Mouse (Mus musculus): ENCODE results near the gene Ehhadh. TPM values are rescaled to one million over a fixed set of nuclear protein-coding genes. Genes with fewer than 3 reads are reported as not detected.
A peak's percentile ranks its signal among the peaks of the same experiment; 100 is the strongest.
"Not testable (repeated sequence)": the region's sequence is repeated elsewhere in the genome, so short reads cannot be mapped to it uniquely, and the experiment has no call there.

The Ehhadh gene
- total RNA-seq, 4 experiments from 2014 or later: 10.1 to 28.7 (median 22.6) TPM

DNA sequence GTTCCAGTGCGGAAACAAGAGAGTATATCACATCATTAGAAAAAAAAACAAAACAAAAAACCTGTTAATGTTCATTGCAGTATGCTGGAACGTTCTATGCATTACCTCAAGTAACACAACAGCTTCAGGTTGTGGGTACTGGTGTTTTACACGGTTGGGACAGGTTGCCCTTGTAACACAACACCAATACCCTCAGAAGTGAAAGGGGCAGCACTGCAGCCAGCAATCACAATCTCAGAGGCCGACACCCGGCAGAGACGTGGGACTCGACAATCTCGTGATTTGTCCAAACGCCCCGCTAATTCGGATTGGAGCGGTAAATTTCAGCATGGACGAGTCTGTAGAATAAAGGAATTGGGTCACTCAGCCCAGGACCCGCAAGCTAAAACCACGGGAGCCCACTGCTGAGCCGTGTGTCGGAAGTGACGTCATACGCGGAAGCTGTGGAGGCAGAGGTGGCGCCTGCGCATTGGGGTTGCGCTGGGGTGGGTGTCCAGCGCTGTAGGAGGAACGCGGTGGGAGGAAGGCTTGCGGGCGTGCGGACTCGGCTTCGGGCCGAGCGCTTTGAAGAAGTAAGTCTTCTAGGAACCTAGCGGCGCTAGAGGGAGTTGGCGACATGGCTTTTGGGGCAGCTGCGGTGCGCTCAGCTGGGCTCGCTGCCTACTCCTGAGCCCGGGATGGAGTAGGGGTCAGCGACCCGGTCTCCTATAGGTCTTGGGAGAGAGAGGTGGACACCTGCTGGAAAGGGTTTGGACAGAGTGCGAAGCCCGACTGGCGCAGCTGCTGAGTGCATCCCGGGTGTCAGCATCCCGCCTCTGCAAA, 6.5 kb upstream of the Ehhadh start, which contains the start of gene Map3k13:
Gene Map3k13, plus strand, starts transcription at position 472 of the 822 bp plus-strand sequence.
- DNase-seq: peak; percentile 90

DNA sequence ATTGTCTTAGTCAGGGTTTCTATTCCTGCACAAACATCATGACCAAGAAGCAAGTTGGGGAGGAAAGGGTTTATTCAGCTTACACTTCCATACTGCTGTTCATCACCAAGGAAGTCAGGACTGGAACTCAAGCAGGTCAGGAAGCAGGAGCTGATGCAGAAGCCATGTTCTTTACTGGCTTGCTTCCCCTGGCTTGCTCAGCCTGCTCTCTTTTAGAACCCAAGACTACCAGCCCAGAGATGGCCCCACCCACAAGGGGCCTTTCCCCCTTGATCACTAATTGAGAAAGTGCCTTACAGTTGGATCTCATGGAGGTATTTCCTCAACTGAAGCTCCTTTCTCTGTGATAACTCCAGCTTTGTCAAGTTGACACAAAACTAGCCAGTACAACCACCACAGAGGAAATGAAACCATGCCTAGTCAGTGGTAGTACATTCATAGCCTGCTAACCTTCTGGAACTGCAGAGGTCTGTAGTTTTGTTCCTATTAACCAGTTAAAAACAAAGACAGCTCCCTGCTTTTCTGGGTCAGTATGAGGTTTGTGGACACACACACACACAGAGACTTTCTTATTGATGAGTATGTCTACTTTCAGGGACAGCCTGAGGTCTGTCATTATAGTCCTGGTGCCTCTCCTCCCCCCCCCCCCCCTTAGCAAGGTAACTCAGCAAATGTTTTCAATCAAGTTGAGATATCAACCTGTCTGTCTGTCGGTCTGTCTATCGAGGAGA, 5.6 kb upstream of the Ehhadh start:
- DNase-seq: not testable (repeated sequence)

DNA sequence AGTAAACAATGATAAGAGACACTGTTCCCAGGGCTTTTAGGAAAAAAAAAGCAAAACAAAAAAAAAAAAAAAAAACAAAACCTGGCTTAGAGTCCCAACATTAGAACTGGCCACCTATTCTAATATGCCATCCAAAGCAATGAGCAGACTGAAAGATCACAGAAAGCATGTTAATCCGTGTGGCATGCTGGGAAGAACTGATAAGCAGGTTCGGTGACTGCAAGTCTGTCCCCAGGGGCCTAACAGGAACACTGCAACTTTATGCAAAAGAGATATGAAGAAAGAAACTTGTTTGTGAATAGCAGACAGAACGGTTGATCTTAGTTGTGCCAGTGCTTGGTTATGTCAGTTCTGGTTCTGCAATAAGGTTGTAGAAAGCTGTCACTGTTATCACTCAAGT, 4.2 kb upstream of the Ehhadh start:
- DNase-seq: no peak

DNA sequence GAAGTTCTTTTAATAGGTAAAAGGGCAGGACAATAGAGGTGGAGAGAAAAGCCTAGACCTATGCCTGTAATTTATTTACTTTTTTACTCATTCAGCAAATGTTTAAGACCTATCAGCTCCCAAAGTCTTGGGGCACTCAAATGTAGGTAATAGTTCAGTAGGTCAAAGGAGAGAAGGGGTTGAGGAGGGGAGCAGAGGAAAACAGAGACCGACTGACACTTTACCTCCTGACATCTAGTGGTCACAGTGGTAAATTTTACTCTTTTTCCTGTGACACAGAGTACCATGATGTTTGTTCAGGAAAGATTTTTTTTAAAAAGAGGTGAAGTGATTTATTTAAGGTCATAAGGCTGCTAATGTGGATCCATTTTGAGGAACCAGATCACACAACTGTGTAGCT, 2.9 kb upstream of the Ehhadh start:
- no peak for DNase-seq

DNA sequence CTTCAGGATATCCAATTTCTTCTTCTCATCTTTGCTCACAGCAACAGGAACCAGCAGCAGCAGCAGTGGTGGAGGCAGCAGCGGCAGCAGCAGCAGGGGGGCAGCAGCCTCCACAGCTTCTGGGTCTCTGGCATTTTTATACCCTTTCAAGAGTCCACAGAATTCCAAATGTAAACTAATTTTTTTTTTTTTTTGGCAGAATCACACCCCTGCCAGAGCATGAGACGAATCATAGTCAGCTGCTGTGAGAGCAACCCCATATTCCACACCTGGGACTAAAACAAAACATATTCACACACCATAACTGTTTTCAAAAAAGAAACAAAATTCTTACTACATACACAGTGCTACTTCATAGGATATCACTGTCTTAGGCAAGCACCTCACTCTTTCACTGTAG, 1.6 kb upstream of the Ehhadh start:
- DNase-seq: no peak

DNA sequence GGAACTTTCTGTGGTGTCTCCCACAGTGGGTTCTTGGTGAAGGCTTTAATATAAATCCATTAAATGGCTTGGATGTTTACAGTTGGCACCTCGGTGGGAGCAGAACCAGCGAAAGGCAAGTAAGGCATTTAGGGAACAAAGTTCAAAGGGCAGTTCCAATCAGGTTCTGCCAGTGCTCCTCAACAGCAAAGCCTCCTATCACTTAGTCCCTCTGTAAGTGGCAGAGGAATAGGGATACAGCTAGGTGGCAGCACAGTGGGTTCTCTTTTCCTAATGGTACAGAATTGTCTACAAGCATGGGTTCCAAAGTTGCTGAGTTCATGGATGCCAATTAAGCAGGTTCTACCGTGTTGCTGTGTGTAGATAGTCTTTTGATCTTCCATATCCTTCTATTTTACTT, 974 bp upstream of the Ehhadh start:
- DNase-seq: no peak

DNA sequence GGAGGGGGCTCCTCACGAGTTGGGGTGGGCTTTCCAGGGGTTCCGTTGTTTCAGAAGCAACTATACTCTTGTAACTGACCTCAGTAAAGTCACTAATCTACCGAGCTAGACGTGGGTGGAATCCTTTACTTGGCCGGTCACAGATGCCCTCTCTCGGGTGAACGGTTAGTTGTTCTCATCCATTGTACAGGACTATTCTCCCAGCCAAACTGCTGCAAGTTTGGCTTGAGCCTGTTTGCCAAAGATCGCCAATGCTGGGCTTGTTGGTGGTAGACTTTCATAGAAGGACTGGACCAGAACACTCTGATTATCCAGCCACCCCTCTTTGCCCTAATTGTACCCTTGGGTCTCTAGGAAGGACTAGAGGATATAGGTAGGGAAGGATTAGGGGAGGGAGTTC, 1.3 kb downstream of the Ehhadh start:
- no peak for DNase-seq

DNA sequence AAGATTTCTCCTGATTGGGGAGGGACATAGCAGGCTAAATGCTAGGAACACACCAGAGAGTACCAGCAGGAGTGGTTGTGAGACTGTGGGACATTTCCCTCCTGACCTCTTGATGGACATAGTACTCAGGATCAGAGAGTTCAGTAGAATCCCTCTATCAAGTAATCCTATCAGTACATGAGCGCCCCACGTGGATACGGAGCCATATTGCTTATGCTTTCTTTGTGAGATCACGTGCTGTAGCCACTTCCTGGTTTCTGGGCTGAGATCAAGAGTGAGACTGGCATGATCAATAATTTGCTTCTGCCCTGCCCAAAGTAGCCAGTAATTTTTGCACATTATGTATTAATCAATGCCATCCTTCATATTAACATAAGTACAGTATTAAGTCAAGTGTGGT, 2.6 kb downstream of the Ehhadh start:
- DNase-seq: no peak

DNA sequence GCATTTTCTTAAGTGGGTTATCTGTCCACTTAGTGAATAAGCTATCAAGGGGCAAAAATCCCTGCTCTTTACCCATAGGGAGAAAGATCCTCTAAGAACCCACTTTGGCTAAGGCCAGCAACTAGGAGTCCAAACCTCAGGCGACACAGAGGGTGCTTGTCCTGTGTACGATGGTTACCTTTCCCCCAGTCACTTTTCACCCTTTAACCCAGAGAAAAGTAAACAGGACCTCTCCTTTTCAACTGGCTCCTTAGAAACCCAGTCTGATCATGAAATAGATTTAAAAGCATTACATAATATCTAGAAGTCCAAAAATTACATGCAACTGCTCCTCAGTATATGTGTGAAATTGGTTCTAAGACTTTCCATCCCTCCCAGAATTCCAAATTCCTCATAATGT, 4.8 kb downstream of the Ehhadh start:
- DNase-seq: no peak

DNA sequence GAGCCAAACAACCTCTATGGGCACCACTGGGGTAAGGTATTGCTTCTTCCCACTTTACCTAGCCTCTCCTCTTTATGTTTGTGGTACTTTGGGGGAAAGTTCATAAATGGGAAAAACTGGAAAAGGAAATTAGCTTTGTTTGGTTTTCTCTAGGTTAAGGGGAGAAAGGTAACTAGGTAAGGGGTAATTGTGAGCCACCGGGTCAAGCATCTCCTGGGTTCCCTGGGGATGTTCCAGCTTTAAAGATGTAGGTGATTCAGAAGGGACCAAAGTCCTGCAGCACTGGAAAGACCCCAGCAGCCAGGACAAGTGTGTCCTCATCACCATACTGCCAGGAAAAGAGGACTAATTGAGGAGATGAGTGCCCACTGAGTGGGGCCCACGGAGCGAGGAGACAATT, 5.7 kb downstream of the Ehhadh start:
- DNase-seq: no peak

DNA sequence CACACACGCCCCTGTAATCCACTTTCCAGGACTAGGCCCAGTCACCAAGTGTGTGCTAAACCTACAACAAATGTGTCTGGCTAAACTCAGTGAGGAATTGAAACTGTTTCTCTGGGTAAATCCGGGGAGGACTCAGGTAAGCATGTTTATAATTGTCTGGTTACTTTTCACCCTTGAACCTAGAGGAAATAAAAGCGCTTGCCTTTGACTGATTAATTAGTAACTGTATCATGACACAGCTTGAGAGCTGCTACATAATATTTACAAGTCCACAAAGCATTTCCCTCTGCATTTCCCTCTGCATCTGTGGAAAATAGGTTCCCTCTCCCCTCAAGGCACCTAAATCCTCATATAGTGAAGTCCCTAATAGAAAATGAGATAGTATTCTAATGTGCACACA, 6.3 kb downstream of the Ehhadh start:
- DNase-seq: no peak

DNA sequence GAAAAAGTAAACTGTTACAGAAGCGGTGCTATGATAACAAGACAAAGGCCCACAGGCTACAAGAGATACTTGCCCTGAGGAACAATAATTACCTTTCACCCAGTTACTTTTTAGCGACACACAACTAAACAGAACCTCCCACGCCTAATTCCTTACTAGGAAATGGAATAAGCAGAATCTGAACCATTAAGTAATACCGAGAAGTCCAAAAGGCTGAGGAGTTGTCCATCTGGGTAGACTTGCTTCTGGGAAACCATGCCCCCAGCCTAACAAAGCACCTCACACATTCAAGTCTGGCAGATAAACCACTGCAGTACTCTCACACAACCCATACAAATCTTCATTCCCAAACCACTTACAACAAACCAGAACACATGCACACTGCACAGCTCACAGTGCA, 8.5 kb downstream of the Ehhadh start:
- no peak for DNase-seq

DNA sequence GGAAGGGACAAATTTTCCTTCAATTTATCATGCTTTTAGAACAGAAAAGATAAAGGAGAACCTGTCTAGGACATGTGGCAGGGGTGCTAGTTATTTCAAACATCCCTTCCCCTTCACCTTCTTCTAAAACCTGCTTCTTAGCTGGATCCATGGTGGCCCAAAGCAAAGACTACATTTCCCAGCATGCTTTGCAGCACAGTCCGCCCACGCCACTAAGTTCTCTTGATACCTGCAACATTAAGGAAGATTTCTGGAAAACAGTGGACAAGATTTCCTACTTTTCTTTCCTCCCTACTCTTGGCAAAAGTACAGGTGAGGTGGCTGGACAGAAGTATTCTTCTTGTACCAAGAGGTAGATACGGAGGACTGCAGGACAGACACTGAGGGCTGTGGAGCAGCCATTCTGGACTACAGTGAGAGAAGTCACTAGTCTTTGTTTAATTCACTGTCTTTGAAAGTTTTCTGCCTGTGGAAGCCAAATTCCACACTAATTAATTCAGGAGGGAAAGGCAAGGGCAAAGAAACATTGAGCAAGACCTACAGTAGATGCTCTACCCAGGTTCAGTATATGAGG, 9.2 kb downstream of the Ehhadh start:
- no peak for DNase-seq

DNA sequence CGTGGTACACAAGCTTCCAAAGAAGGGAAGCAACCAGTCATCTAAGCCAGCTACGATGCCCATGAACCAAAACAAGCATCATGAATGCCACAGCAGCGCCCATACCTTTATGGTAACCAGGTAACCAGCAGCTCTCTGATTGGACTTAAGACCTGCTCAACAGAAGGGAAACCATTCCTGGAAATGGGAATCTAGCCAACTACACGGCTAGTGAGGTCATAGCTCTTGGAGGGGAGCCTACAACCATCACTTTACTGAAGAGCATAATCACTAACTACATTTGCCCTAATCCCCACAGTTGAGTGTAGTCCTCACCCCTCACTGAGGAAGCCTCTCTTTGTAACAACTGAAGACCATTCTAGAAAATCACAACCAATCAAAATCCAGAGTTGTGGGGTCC, 12.9 kb downstream of the Ehhadh start:
- no peak for DNase-seq

DNA sequence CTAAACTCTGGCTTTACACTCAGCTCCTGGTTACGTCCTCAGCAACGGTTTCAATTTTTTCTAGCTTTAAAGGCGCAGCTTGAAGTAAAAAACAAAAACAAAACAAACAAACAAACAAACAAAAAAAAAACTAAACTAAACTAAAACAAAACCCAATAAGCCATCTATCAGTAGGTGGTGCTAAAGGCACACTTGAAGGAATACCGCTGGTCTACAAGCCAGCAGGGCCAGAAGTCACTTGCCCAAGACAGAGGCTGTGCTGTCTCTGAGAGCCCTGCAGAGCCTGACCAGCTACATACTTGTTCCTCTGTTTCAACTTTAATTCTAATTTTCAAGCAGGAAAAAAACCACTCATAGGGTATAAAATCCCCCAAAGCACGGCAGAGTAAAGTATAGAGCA, 17.9 kb downstream of the Ehhadh start:
- DNase-seq: no peak

DNA sequence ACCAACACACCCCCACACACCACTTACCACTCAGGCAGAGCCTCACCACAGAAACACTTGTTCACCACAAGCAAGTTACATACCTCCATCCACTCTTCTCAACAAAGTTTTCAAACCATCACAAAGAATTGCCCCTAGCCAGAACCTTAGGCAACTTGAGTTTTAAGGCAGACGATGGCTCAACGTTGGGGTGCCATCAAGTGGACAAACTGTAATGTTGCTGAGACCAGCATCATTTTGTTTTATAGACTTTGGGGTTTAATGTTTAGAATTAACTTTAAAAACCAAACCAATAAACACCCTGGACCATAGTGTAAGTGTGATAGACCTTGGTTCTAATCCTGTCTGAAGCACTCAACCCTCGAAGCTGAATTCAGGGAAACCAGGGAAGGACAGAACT, 19.4 kb downstream of the Ehhadh start:
- no peak for DNase-seq

DNA sequence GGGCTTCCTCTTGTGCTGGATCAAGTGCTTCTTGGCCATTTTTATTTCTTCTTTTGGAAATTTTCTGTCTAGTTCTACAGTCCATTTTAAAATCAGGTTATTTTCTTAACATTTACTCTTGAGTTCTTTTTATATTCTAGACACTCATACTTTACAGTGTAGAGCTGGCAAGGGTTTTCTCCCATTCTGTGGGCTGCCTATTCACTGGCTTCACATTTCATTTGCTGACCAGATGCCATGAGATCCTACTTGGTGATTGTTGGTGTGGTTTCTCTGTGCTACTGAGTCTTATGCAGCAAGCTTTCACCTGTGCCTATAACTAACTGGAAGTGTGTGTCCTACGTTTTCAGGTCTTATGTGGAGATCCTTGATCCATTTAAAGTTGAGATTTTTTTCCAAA, 29.2 kb downstream of the Ehhadh start:
- no peak for DNase-seq

DNA sequence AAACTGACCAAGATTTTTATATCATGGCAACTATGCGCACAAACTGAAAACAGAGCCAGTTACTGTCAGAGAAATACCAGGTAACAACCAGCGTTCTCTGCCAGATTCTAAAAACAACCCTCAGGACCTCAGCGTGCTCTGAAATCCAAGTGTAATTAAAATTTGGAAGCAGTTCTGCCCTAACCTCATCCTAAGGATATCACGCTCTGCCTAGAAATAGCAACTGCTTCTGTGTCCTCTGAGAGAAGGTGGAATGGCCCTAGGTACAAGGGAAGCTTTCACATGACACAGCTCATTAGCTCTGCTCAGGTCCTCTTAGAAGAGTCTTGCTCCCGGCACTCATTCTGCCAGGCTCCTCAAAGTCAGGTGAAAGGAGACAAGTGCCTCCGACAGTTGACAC, 44.2 kb downstream of the Ehhadh start:
- DNase-seq: no peak

DNA sequence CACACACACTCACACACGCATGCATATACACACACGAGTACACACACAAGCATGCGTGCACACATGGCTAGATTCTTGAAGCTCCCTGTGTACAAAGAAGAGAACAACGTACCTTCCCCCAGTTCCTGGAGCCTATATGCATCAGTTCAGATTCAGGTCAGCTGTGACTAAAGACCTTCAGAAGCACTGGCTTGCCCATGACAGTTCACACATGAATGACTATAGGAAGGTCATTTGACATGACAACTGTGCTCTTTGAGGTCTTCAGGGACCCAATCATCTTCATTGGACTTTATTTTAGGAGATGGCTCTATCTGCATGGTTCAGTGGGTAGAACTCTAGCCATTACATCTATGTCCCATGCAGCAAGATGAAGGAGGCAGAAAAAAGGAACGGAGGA, 44.7 kb downstream of the Ehhadh start:
- DNase-seq: no peak

DNA sequence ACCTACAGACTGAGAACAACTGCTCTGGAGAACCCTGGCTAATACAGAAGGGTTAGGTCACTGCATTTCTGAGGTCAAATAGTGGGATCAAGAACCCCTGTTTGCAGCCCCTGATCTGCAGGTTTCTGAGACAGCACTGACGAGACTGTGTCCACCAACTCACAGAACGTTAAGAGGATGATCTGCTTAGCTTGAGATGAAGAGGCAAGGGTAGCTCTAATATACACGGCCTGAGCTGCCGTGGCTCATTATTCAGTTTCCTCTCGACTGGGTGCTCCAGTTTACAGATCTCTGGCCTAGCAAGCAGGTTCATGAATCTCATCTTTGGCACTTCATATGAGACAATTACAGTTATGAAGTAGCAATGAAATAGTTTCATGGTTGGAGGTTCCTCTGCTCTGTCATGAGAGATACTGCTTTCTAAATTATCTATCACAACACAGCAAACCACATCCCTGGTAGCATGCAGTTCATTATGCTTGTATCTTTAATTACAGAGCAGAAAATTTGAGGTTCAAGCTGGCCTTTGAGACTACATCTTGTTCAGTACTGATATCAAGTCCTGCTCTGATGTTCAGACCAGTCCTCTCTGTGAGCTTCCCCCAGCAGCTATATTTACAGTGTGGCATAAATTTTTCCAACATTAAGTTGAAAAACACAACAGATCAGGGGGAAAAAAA, 45.3 kb downstream of the Ehhadh start:
- DNase-seq: no peak

DNA sequence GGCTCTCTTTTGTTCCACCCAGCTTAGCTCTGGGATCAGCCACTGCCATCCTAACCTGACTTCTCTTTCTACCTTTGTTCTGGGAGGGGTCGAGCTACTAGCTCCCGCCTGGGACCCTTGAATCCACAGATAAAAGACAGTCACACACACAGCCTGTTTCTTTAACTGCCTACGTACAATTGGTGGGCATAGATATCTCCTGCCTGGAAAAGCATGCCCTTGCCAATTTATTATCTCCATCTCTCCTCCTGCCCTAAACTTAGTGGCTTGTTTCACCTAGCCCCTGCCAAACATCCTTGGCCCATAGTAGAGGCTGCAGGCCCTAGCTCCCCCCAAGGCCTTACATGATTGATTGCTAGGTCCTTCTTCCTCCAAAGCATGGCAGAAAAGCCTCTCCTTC, 46.1 kb downstream of the Ehhadh start:
- DNase-seq: no peak

DNA sequence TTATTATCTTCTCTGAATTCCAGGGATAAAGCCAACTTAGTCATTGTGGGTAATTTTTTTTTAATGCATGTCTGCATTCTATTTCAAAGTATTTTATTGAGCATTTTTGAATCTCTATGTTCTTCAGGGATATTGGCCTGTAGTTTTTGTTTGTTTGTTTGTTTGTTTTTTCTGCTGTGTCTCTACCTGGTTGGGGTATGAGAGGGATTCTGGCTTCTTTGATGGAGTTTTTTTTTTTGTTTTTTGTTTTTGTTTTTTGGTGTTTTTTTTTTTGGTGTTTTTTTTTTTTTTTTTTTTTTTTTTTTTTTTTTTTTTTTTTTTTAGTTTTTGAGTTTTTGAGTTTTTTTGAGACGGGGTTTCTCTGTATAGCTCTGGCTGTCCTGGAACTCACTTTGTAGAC, 52.0 kb downstream of the Ehhadh start:
- no peak for DNase-seq

DNA sequence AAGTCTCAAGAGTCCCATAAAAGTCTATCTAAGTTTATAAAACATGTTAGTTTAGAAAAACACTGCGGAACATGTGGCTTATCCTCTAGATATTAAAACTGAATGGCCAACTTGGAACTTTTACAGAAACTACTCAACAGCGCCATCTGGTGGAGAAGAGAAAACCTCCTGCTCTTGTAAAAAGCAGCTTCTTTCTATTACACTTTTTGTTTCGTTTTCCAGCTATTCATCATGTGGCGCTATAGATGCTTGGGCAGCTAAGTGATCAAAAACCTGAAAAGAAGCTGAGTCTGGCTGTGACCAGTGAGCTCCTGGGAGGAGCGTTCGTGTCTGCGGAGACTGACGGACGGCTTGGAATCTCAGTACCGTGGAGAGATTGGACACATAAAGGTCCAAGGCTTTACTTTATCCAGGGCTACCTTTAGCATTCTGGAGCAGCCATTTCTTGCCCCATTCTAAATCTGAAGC, 59.7 kb downstream of the Ehhadh start:
- peak; percentile 52 for DNase-seq

Data from adrenal gland, adult 8-10 months (tissue).